In the genomic region with DNA sequence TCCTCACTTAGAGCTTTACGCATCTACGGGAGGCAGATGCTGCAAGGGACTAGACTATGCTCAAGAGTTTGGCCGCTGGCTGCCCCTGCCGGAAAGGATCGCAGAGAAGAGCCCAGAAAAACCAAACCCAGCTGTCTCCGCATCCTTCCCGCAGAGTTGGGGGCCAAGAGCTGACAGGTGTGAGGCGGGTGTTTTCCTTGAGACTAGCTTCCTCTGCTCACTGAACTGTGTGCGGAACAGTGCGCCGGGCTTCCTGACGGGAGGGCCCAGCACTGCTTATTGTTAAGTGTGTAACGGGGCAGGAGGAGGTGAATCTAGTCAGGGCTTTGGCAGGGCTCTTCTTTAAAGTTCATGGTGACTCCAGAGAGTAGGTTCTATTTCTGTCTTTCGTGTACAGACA, we compare ENCODE assay signal across 9 mouse cellular contexts. TPM values are rescaled to one million over a fixed set of nuclear protein-coding genes. Genes with fewer than 3 reads are reported as not detected.
A peak's percentile ranks its signal among the peaks of the same experiment; 100 is the strongest.
DNase-seq lines count a peak whose midpoint lies in the region; ATAC-seq and TF ChIP-seq lines count a peak whose summit lies in the region.
"Had no signal": no experiment of that assay in that cellular context is flagged by ENCODE, and none has a peak within 500 bp of the region (broad histone marks: within the 10 kb centered on the region; RNA-seq: fewer than 3 reads in every experiment).

No protein-coding gene starts in this region.

- DNase-seq in gastrocnemius, adult 2 months: no peak
- DNase-seq in gastrocnemius, adult 18-20 months (ENCODE audit: low spot score): no peak
- peak; percentile 91 for DNase-seq in midbrain, embryonic 11.5 days (ENCODE audit: low spot score, missing footprints)
- DNase-seq in intestine, embryonic 14.5 days (ENCODE audit: low spot score): peak; percentile 55
- no peak for DNase-seq in liver, postnatal 0 days
- no peak for DNase-seq in left cerebral cortex, postnatal 25 days (ENCODE audit: low spot score in 2 of 2)
- no peak for DNase-seq in left cerebral cortex, adult 2 months (ENCODE audit: extremely low spot score in 1 of 2, low spot score in 2 of 2)
- DNase-seq: lung, postnatal 10 days had no signal

- no peak for TF ChIP-seq CTCF in gastrocnemius, adult 2 months (IDR thresholded peaks at IDR 0.05)
- TF ChIP-seq CTCF in liver, postnatal 0 days (IDR thresholded peaks at IDR 0.05; ENCODE audit: low read depth): no peak
- no peak for TF ChIP-seq CTCF in left cerebral cortex, adult 2 months (IDR thresholded peaks at IDR 0.05)

- H3K4me3 ChIP-seq in gastrocnemius, adult 2 months: peak overlapping the region; percentile 60
- no peak overlapping the region for H3K4me3 ChIP-seq in midbrain, embryonic 11.5 days (ENCODE audit: low read depth, low read length)
- H3K4me3 ChIP-seq in midbrain, embryonic 16.5 days (ENCODE audit: low read depth, low read length): no peak overlapping the region
- no peak overlapping the region for H3K4me3 ChIP-seq in intestine, embryonic 14.5 days (ENCODE audit: low read depth, low read length)
- no peak overlapping the region for H3K4me3 ChIP-seq in liver, postnatal 0 days (ENCODE audit: low read depth, low read length)
- no peak overlapping the region for H3K4me3 ChIP-seq in left cerebral cortex, adult 2 months

- H3K9ac ChIP-seq in midbrain, embryonic 11.5 days (ENCODE audit: low read length): no peak overlapping the region
- H3K9ac ChIP-seq in midbrain, embryonic 16.5 days (ENCODE audit: low read depth, low read length): no peak overlapping the region
- H3K9ac ChIP-seq in intestine, embryonic 14.5 days (ENCODE audit: low read length): no peak overlapping the region
- no peak overlapping the region for H3K9ac ChIP-seq in liver, postnatal 0 days (replicated peaks)

- H3K4me1 ChIP-seq in midbrain, embryonic 11.5 days (ENCODE audit: control insufficient read depth, insufficient read depth, low read length): peaks cover 11% of the 10 kb centered on the region
- H3K4me1 ChIP-seq in midbrain, embryonic 16.5 days (ENCODE audit: control insufficient read depth, insufficient read depth, low read length): peaks cover 4% of the 10 kb centered on the region; the same call in 1 of the 2 replicates
- H3K4me1 ChIP-seq in intestine, embryonic 14.5 days (replicated peaks; ENCODE audit: control insufficient read depth, insufficient read depth, low read length): peaks cover 11% of the 10 kb centered on the region; the same call in 1 of the 2 replicates
- H3K4me1 ChIP-seq in liver, postnatal 0 days (ENCODE audit: insufficient read depth): no peaks in the 10 kb centered on the region

- H3K27ac ChIP-seq in gastrocnemius, adult 2 months: no peak overlapping the region
- peak overlapping the region; percentile 37; the same call in 1 of the 2 replicates for H3K27ac ChIP-seq in midbrain, embryonic 11.5 days (ENCODE audit: low read depth, low read length)
- no peak overlapping the region for H3K27ac ChIP-seq in midbrain, embryonic 16.5 days (ENCODE audit: low read length)
- peak overlapping the region; percentile 12; the same call in 1 of the 2 replicates for H3K27ac ChIP-seq in intestine, embryonic 14.5 days (ENCODE audit: low read depth)
- no peak overlapping the region for H3K27ac ChIP-seq in liver, postnatal 0 days (ENCODE audit: low read depth)
- no peak overlapping the region for H3K27ac ChIP-seq in left cerebral cortex, adult 2 months

- intact Hi-C loops in gastrocnemius, adult 2 months (cut with DNase I): no loop called here
- intact Hi-C loops in left cerebral cortex, postnatal 25 days (cut with DNase I): no loop called here
- intact Hi-C loops in left cerebral cortex, adult 2 months (cut with DNase I): no loop called here

- WGBS in midbrain, embryonic 11.5 days: 53% methylated on average over 14 of the region's 14 CpGs
- 42% methylated on average over 14 of the region's 14 CpGs for WGBS in midbrain, embryonic 16.5 days
- WGBS in intestine, embryonic 14.5 days: 43% methylated on average over 14 of the region's 14 CpGs
- 73% methylated on average over 14 of the region's 14 CpGs for WGBS in liver, postnatal 0 days (ENCODE audit: insufficient replicate concordance)

- peak; percentile 28; the same call in 1 of the 2 replicates for ATAC-seq in midbrain, embryonic 11.5 days (ENCODE audit: low FRiP score)
- ATAC-seq in midbrain, embryonic 16.5 days: no peak
- peak; percentile 54; the same call in 1 of the 2 replicates for ATAC-seq in intestine, embryonic 14.5 days (replicated peaks; ENCODE audit: low FRiP score, low TSS enrichment, low read depth)
- ATAC-seq in liver, postnatal 0 days: no peak

- H3K27me3 ChIP-seq in midbrain, embryonic 11.5 days (ENCODE audit: control insufficient read depth, insufficient read depth, low read length): no peaks in the 10 kb centered on the region
- H3K27me3 ChIP-seq in midbrain, embryonic 16.5 days (ENCODE audit: control insufficient read depth, insufficient read depth, low read depth, low read length): no peaks in the 10 kb centered on the region
- no peaks in the 10 kb centered on the region for H3K27me3 ChIP-seq in intestine, embryonic 14.5 days (replicated peaks; ENCODE audit: control insufficient read depth, insufficient read depth, low read length)
- H3K27me3 ChIP-seq in liver, postnatal 0 days (ENCODE audit: insufficient read depth, low read length): peaks cover 7% of the 10 kb centered on the region; the same call in 1 of the 2 replicates

- no peak overlapping the region for H3K4me2 ChIP-seq in midbrain, embryonic 11.5 days
- H3K4me2 ChIP-seq in midbrain, embryonic 16.5 days (ENCODE audit: low read length): no peak overlapping the region
- peak overlapping the region; percentile 27; the same call in 1 of the 2 replicates for H3K4me2 ChIP-seq in intestine, embryonic 14.5 days (ENCODE audit: low read length)
- H3K4me2 ChIP-seq in liver, postnatal 0 days (ENCODE audit: low read depth, low read length): no peak overlapping the region

- H3K36me3 ChIP-seq in midbrain, embryonic 11.5 days (ENCODE audit: control insufficient read depth, insufficient read depth, low read length): no peaks in the 10 kb centered on the region
- H3K36me3 ChIP-seq in midbrain, embryonic 16.5 days (ENCODE audit: control insufficient read depth, insufficient read depth, low read length): no peaks in the 10 kb centered on the region
- H3K36me3 ChIP-seq in intestine, embryonic 14.5 days (ENCODE audit: control insufficient read depth, insufficient read depth, low read length): no peaks in the 10 kb centered on the region
- H3K36me3 ChIP-seq in liver, postnatal 0 days (replicated peaks; ENCODE audit: insufficient read depth, low read length): no peaks in the 10 kb centered on the region

- H3K9me3 ChIP-seq in midbrain, embryonic 11.5 days (ENCODE audit: control insufficient read depth, low read length): no peaks in the 10 kb centered on the region
- no peaks in the 10 kb centered on the region for H3K9me3 ChIP-seq in midbrain, embryonic 16.5 days (replicated peaks; ENCODE audit: control insufficient read depth, low read length, poor library complexity, severe bottlenecking)
- H3K9me3 ChIP-seq in intestine, embryonic 14.5 days (ENCODE audit: control insufficient read depth, low read length): no peaks in the 10 kb centered on the region
- no peaks in the 10 kb centered on the region for H3K9me3 ChIP-seq in liver, postnatal 0 days (ENCODE audit: low read length)

- TF ChIP-seq EP300 in liver, postnatal 0 days (IDR thresholded peaks at IDR 0.05; ENCODE audit: low read depth): no peak

RNA-seq across cellular contexts. Expression of a gene that starts 37.3 kb away (rescaled TPM):
- total RNA-seq in gastrocnemius, adult 2 months (2021): 1 to 10 TPM in 1 of 2 experiments, under 1 TPM in 1; 0.94 to 2.3 TPM
- total RNA-seq in gastrocnemius, adult 18-20 months (2021): 1 to 10 TPM; 1.3 to 2.2 TPM
- 107 and 115 TPM in 2 replicates for polyA plus RNA-seq in midbrain, embryonic 11.5 days (2014; fragmentation: Nextera tagmentation; extraction: Ambion mirVana)
- 23.5 and 28.3 TPM in 2 replicates for polyA plus RNA-seq in midbrain, embryonic 16.5 days (2015; fragmentation: Nextera tagmentation; extraction: Ambion mirVana)
- 28.3 and 33.2 TPM in 2 replicates for polyA plus RNA-seq in intestine, embryonic 14.5 days (2014; fragmentation: Nextera tagmentation; extraction: Ambion mirVana)
- polyA plus RNA-seq in liver, postnatal 0 days (2015; fragmentation: Nextera tagmentation; extraction: Ambion mirVana): 0.99 and 1.0 TPM in 2 replicates
- 1 to 10 TPM; 6.4 to 7.2 TPM for total RNA-seq in left cerebral cortex, postnatal 25 days (2021)
- 1 to 10 TPM; 5.2 to 5.6 TPM for total RNA-seq in left cerebral cortex, adult 2 months (2021)

RNA-seq across cellular contexts. Expression of a gene that starts 55.1 kb away (rescaled TPM):
- 10 to 100 TPM; 33.6 to 52.7 TPM for total RNA-seq in gastrocnemius, adult 2 months (2021)
- total RNA-seq in gastrocnemius, adult 18-20 months (2021): 10 to 100 TPM; 30.4 to 51.7 TPM
- 81.4 and 87.4 TPM in 2 replicates for polyA plus RNA-seq in midbrain, embryonic 11.5 days (2014; fragmentation: Nextera tagmentation; extraction: Ambion mirVana)
- polyA plus RNA-seq in midbrain, embryonic 16.5 days (2015; fragmentation: Nextera tagmentation; extraction: Ambion mirVana): 69.3 and 79.3 TPM in 2 replicates
- 96.7 and 105 TPM in 2 replicates for polyA plus RNA-seq in intestine, embryonic 14.5 days (2014; fragmentation: Nextera tagmentation; extraction: Ambion mirVana)
- polyA plus RNA-seq in liver, postnatal 0 days (2015; fragmentation: Nextera tagmentation; extraction: Ambion mirVana): 4.3 and 4.8 TPM in 2 replicates
- total RNA-seq in left cerebral cortex, postnatal 25 days (2021): 10 to 100 TPM; 69.3 to 82.3 TPM
- total RNA-seq in left cerebral cortex, adult 2 months (2021): 10 to 100 TPM; 78.6 to 79.4 TPM

Comparison
In these comparisons a context has a peak if more than half of its experiments do, and no peak if none do; other contexts are left out.
1. H3K27ac ChIP-seq: peak in midbrain, embryonic 11.5 days (single experiment) and intestine, embryonic 14.5 days (single experiment); none in gastrocnemius, adult 2 months (single experiment), midbrain, embryonic 16.5 days (single experiment), liver, postnatal 0 days (single experiment) and left cerebral cortex, adult 2 months (single experiment).
2. ATAC-seq: peak in midbrain, embryonic 11.5 days (single experiment) and intestine, embryonic 14.5 days (single experiment); none in midbrain, embryonic 16.5 days (single experiment) and liver, postnatal 0 days (single experiment).
3. DNase-seq: peak in midbrain, embryonic 11.5 days (single experiment) and intestine, embryonic 14.5 days (single experiment); none in gastrocnemius, adult 2 months (single experiment), gastrocnemius, adult 18-20 months (single experiment), liver, postnatal 0 days (single experiment), left cerebral cortex, postnatal 25 days (0 of 2) and left cerebral cortex, adult 2 months (0 of 2).